Mouse (Mus musculus): ENCODE measurements around the gene Spdl1.

Spdl1 gene

DNA sequence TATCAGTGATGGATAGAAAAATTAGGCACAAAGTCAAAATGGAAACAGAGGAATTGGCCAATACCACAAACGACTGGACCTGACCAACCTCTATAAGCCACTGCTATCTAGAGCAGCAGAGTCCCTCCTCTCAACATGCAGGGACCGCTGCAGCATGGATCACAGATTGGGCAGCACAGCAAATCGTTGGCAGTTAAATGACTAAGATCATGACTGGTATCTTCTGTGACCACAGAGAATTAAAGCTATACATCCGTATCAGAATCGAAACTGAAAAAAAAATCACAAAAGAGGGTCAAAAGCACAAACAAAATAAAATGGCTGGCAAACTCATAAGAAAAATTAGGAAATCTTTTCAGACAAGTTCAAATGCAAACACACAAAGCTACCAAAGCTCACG, 71.3 kb downstream of the Spdl1 start:
- intact Hi-C loops (cut with DNase I), result no loop called here

DNA sequence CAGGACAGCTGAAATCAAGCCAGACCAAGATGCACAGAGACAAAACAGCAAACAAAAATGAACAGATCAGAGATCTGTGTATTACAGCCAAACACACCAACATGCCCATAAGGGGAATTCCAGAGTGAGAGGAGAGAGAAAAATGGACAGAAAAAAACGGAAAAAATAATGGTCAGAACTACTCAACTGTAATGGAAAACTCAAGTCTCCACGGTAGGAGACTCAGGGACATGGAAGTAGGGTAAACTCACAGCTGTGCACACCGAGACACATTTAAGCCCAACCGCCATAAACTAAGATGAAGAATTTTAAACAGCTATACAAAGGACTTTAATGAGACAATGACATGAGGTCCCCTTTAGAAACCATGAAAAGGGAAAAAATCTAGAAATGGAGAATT, 73.9 kb downstream of the Spdl1 start:
- intact Hi-C loops (cut with DNase I), result no loop called here

All from adrenal gland (tissue).